12 mouse cellular contexts compared by ENCODE assay signal in the genomic region with DNA sequence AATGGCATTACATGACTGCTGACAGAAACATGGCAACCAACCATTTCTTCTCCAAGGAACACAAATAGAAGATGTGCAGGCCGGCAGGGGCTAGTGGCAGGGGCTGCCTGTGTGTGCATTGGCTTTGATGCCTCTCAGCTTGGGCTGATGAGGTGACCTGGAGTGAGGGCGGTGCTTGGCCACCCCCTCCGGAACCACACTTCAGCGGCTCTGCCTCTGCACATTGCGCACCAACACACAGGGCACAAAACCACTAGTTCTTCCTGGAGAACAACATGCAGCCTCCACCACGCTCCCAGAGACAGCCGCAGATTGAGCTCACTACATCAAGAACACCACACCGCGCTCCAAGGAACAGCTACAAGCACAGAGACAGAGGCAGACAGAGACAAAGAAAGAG. TPM values are rescaled to one million over a fixed set of nuclear protein-coding genes. Genes with fewer than 3 reads are reported as not detected.
DNase-seq lines count a peak whose midpoint lies in the region; ATAC-seq and TF ChIP-seq lines count a peak whose summit lies in the region.
"Had no signal": no experiment of that assay in that cellular context is flagged by ENCODE, and none has a peak within 500 bp of the region (broad histone marks: within the 10 kb centered on the region; RNA-seq: fewer than 3 reads in every experiment).

No protein-coding gene starts in this region.

- TF ChIP-seq CTCF in spleen, adult 2 months (IDR thresholded peaks at IDR 0.05; ENCODE audit: extremely low read depth, insufficient read depth, insufficient read length, insufficient replicate concordance) = no peak

- no peak overlapping the region for H3K27ac ChIP-seq in intestine, embryonic 15.5 days
- H3K27ac ChIP-seq in intestine, embryonic 16.5 days (ENCODE audit: low read length) = no peak overlapping the region
- peak overlapping the region; percentile 58 for H3K27ac ChIP-seq in spleen, adult 2 months (ENCODE audit: insufficient read depth, low read length)
- peak overlapping the region; percentile 4; the same call in 1 of the 2 replicates for H3K27ac ChIP-seq in heart, embryonic 13.5 days (replicated peaks)
- H3K27ac ChIP-seq: embryonic facial prominence, embryonic 13.5 days; lung, embryonic 15.5 days had no signal

- H3K36me3 ChIP-seq in intestine, embryonic 15.5 days = peaks cover 66% of the 10 kb centered on the region
- peaks cover 66% of the 10 kb centered on the region for H3K36me3 ChIP-seq in intestine, embryonic 16.5 days (ENCODE audit: control insufficient read depth, insufficient read depth, low read length)
- H3K36me3 ChIP-seq in spleen, adult 2 months (ENCODE audit: control insufficient read depth, insufficient read depth, low read length) = peaks cover 75% of the 10 kb centered on the region
- peaks cover 96% of the 10 kb centered on the region for H3K36me3 ChIP-seq in heart, embryonic 13.5 days

- no peaks in the 10 kb centered on the region for H3K9me3 ChIP-seq in intestine, embryonic 15.5 days
- no peaks in the 10 kb centered on the region for H3K9me3 ChIP-seq in intestine, embryonic 16.5 days (ENCODE audit: control insufficient read depth, low read length)
- H3K9me3 ChIP-seq in heart, embryonic 13.5 days = no peaks in the 10 kb centered on the region
- H3K9me3 ChIP-seq: embryonic facial prominence, embryonic 13.5 days; lung, embryonic 15.5 days had no signal

- no peak overlapping the region for H3K4me3 ChIP-seq in intestine, embryonic 15.5 days (replicated peaks)
- no peak overlapping the region for H3K4me3 ChIP-seq in intestine, embryonic 16.5 days (ENCODE audit: low read length)
- no peak overlapping the region for H3K4me3 ChIP-seq in spleen, adult 2 months (ENCODE audit: extremely low read depth, insufficient read depth, insufficient read length)
- no peak overlapping the region for H3K4me3 ChIP-seq in heart, embryonic 13.5 days
- H3K4me3 ChIP-seq: lung, embryonic 15.5 days had no signal

- H3K4me1 ChIP-seq in intestine, embryonic 15.5 days (replicated peaks) = peaks cover 73% of the 10 kb centered on the region
- H3K4me1 ChIP-seq in intestine, embryonic 16.5 days (ENCODE audit: control insufficient read depth, insufficient read depth, low read length) = peaks cover 74% of the 10 kb centered on the region
- peaks cover 33% of the 10 kb centered on the region; the same call in 1 of the 2 replicates for H3K4me1 ChIP-seq in spleen, adult 2 months (ENCODE audit: control insufficient read depth, insufficient read depth, insufficient read length)
- peaks cover 93% of the 10 kb centered on the region for H3K4me1 ChIP-seq in heart, embryonic 13.5 days

- intact Hi-C loops in left cerebral cortex, postnatal 36 days (cut with DNase I) = no loop called here

- DNase-seq in spleen, adult 2 months (ENCODE audit: low read depth in 1 of 2, low spot score in 2 of 2) = peak; percentile 34 to 69
- no peak for DNase-seq in spleen, postnatal 4 days (ENCODE audit: low spot score in 2 of 2)
- DNase-seq in testis, postnatal 10 days (ENCODE audit: low spot score) = peak; percentile 47
- no peak for DNase-seq in left cerebral cortex, postnatal 36 days (ENCODE audit: low spot score in 2 of 2)
- DNase-seq: gastrocnemius, postnatal 10 days had no signal

- 76% methylated on average over 9 of the region's 9 CpGs for WGBS in intestine, embryonic 15.5 days
- 82% methylated on average over 9 of the region's 9 CpGs for WGBS in intestine, embryonic 16.5 days
- WGBS in spleen, adult 2 months = 44% methylated on average over 9 of the region's 9 CpGs
- WGBS in heart, embryonic 13.5 days = 80% methylated on average over 9 of the region's 9 CpGs

- no peak for ATAC-seq in intestine, embryonic 15.5 days
- no peak for ATAC-seq in intestine, embryonic 16.5 days
- ATAC-seq in heart, embryonic 13.5 days (ENCODE audit: extremely low read depth, insufficient number of reproducible peaks, low FRiP score, low TSS enrichment) = no peak
- ATAC-seq: Patski had no signal

- TF ChIP-seq POLR2A in spleen, adult 2 months (IDR thresholded peaks at IDR 0.05; ENCODE audit: low read depth, low read length) = no peak

- H3K27me3 ChIP-seq in intestine, embryonic 15.5 days (replicated peaks) = no peaks in the 10 kb centered on the region
- no peaks in the 10 kb centered on the region for H3K27me3 ChIP-seq in intestine, embryonic 16.5 days (replicated peaks; ENCODE audit: control insufficient read depth, insufficient read depth, low read length)
- no peaks in the 10 kb centered on the region for H3K27me3 ChIP-seq in spleen, adult 2 months (ENCODE audit: control insufficient read depth, insufficient read depth, low read length)
- no peaks in the 10 kb centered on the region for H3K27me3 ChIP-seq in heart, embryonic 13.5 days (replicated peaks)
- H3K27me3 ChIP-seq: embryonic facial prominence, embryonic 13.5 days; lung, embryonic 15.5 days; Patski had no signal

- H3K4me2 ChIP-seq in intestine, embryonic 15.5 days (replicated peaks) = peak overlapping the region; percentile 21; the same call in 1 of the 2 replicates
- no peak overlapping the region for H3K4me2 ChIP-seq in intestine, embryonic 16.5 days (ENCODE audit: low read depth, low read length)
- H3K4me2 ChIP-seq in heart, embryonic 13.5 days = no peak overlapping the region
- H3K4me2 ChIP-seq: embryonic facial prominence, embryonic 13.5 days; lung, embryonic 15.5 days had no signal

- H3K9ac ChIP-seq in intestine, embryonic 15.5 days = no peak overlapping the region
- no peak overlapping the region for H3K9ac ChIP-seq in intestine, embryonic 16.5 days (ENCODE audit: low read depth, low read length)
- peak overlapping the region; percentile 47; the same call in 1 of the 2 replicates for H3K9ac ChIP-seq in heart, embryonic 13.5 days
- H3K9ac ChIP-seq: lung, embryonic 15.5 days had no signal

RNA-seq across cellular contexts. Expression of a gene that starts 7.9 kb away (rescaled TPM):
- 210 and 237 TPM in 2 replicates for polyA plus RNA-seq in intestine, embryonic 15.5 days (2015; fragmentation: Nextera tagmentation; extraction: Ambion mirVana)
- polyA plus RNA-seq in intestine, embryonic 16.5 days (2015; fragmentation: Nextera tagmentation; extraction: Ambion mirVana) = 142 and 146 TPM in 2 replicates
- polyA plus RNA-seq in spleen, adult 2 months (2012; rRNA removed) = 189 and 209 TPM in 2 replicates
- 168 TPM in 2 replicates for polyA plus RNA-seq in heart, embryonic 13.5 days (2015; fragmentation: Nextera tagmentation; extraction: Ambion mirVana)
- 100 to 1,000 TPM; 414 to 415 TPM for total RNA-seq in left cerebral cortex, postnatal 36 days (2021)

RNA-seq across cellular contexts. Expression of a gene that starts 8.8 kb away (rescaled TPM):
- polyA plus RNA-seq in intestine, embryonic 15.5 days (2015; fragmentation: Nextera tagmentation; extraction: Ambion mirVana) = 234 and 260 TPM in 2 replicates
- 347 and 378 TPM in 2 replicates for polyA plus RNA-seq in intestine, embryonic 16.5 days (2015; fragmentation: Nextera tagmentation; extraction: Ambion mirVana)
- 101 and 108 TPM in 2 replicates for polyA plus RNA-seq in spleen, adult 2 months (2012; rRNA removed)
- polyA plus RNA-seq in heart, embryonic 13.5 days (2015; fragmentation: Nextera tagmentation; extraction: Ambion mirVana) = 169 and 182 TPM in 2 replicates
- total RNA-seq in left cerebral cortex, postnatal 36 days (2021) = 10 to 100 TPM; 45.0 to 47.8 TPM

RNA-seq across cellular contexts. Expression of a gene that starts 17.5 kb away (rescaled TPM):
- 1,462 and 1,582 TPM in 2 replicates for polyA plus RNA-seq in intestine, embryonic 15.5 days (2015; fragmentation: Nextera tagmentation; extraction: Ambion mirVana)
- polyA plus RNA-seq in intestine, embryonic 16.5 days (2015; fragmentation: Nextera tagmentation; extraction: Ambion mirVana) = 2,407 and 2,590 TPM in 2 replicates
- polyA plus RNA-seq in spleen, adult 2 months (2012; rRNA removed) = 11.6 and 13.3 TPM in 2 replicates
- 4.3 and 5.6 TPM in 2 replicates for polyA plus RNA-seq in heart, embryonic 13.5 days (2015; fragmentation: Nextera tagmentation; extraction: Ambion mirVana)
- total RNA-seq in left cerebral cortex, postnatal 36 days (2021) = 1 to 10 TPM; 1.2 to 5.0 TPM

RNA-seq across cellular contexts. Expression of a gene that starts 27.4 kb away (rescaled TPM):
- 4.5 and 5.6 TPM in 2 replicates for polyA plus RNA-seq in intestine, embryonic 15.5 days (2015; fragmentation: Nextera tagmentation; extraction: Ambion mirVana)
- polyA plus RNA-seq in intestine, embryonic 16.5 days (2015; fragmentation: Nextera tagmentation; extraction: Ambion mirVana) = 5.2 and 5.9 TPM in 2 replicates
- polyA plus RNA-seq in spleen, adult 2 months (2012; rRNA removed) = 35.4 and 36.4 TPM in 2 replicates
- 2.7 and 3.6 TPM in 2 replicates for polyA plus RNA-seq in heart, embryonic 13.5 days (2015; fragmentation: Nextera tagmentation; extraction: Ambion mirVana)
- total RNA-seq in left cerebral cortex, postnatal 36 days (2021) = 1 to 10 TPM; 2.3 to 3.1 TPM

RNA-seq across cellular contexts. Expression of a gene that starts 47.5 kb away (rescaled TPM):
- polyA plus RNA-seq in intestine, embryonic 15.5 days (2015; fragmentation: Nextera tagmentation; extraction: Ambion mirVana) = 0.98 and 1.4 TPM in 2 replicates
- 0.56 and 0.97 TPM in 2 replicates for polyA plus RNA-seq in intestine, embryonic 16.5 days (2015; fragmentation: Nextera tagmentation; extraction: Ambion mirVana)
- 0.34 and 0.48 TPM in 2 replicates for polyA plus RNA-seq in spleen, adult 2 months (2012; rRNA removed)
- 1.5 and 1.6 TPM in 2 replicates for polyA plus RNA-seq in heart, embryonic 13.5 days (2015; fragmentation: Nextera tagmentation; extraction: Ambion mirVana)
- total RNA-seq in left cerebral cortex, postnatal 36 days (2021) = not detected
- polyA plus RNA-seq: small intestine, adult 2 months had no signal

Comparison
In these comparisons a context has a peak if more than half of its experiments do, and no peak if none do; other contexts are left out.
1. DNase-seq: peak in spleen, adult 2 months (2 of 2) and testis, postnatal 10 days (single experiment); none in spleen, postnatal 4 days (0 of 2) and left cerebral cortex, postnatal 36 days (0 of 2).
2. H3K27ac ChIP-seq: peak in spleen, adult 2 months (single experiment) and heart, embryonic 13.5 days (single experiment); none in intestine, embryonic 15.5 days (single experiment) and intestine, embryonic 16.5 days (single experiment).
3. RNA of a gene that starts 17.5 kb away (polyA plus RNA-seq): 2,407 to 2,590 TPM in intestine, embryonic 16.5 days and 1,462 to 1,582 TPM in intestine, embryonic 15.5 days; 11.6 to 13.3 TPM in spleen, adult 2 months and 4.3 to 5.6 TPM in heart, embryonic 13.5 days; every median in the first group is over 100 times any median in the second.